8 mouse cellular contexts compared by ENCODE assay signal in genomic region chrX:103981169-103981689, GRCm38 (mm10). TPM values are rescaled to one million over a fixed set of nuclear protein-coding genes. Genes with fewer than 3 reads are reported as not detected.
A peak's percentile ranks its signal among the peaks of the same experiment; 100 is the strongest.
DNase-seq lines count a peak whose midpoint lies in the region; ATAC-seq lines count a peak whose summit lies in the region.

Rlim (minus strand) TSS chrX:103981284.

- peak within 1 kb of the TSS; percentile 73 for H3K4me3 ChIP-seq in hindbrain, embryonic 11.5 days (ENCODE audit: low read depth, low read length)

- H3K9me3 ChIP-seq in hindbrain, embryonic 11.5 days (ENCODE audit: control insufficient read depth, low read length), result no peaks in the 10 kb centered on the region

- H3K9ac ChIP-seq in hindbrain, embryonic 11.5 days (ENCODE audit: low read depth, low read length), result peak within 1 kb of the TSS; percentile 82

- H3K27ac ChIP-seq in hindbrain, embryonic 11.5 days (ENCODE audit: low read depth, low read length), result peak within 1 kb of the TSS; percentile 74

- H3K36me3 ChIP-seq in hindbrain, embryonic 11.5 days (ENCODE audit: control insufficient read depth, insufficient read depth, low read length), result no peaks in the 10 kb centered on the region

- DNase-seq in Muller cell, postnatal 12 days (ENCODE audit: inconsistent ontology term), result peak; percentile 96
- DNase-seq in cerebellum, adult 9-11 months, result peak; percentile 94
- DNase-seq in frontal cortex, adult 2 months (ENCODE audit: extremely low spot score in 1 of 2, low spot score in 1 of 2), result peak; percentile 90 to 92
- peak; percentile 83 for DNase-seq in hindbrain, embryonic 11.5 days (ENCODE audit: low spot score)
- DNase-seq in layer of hippocampus, postnatal 10 days (ENCODE audit: low spot score in 2 of 2), result peak; percentile 80 to 88
- DNase-seq in lung, postnatal 10 days, result peak; percentile 95
- peak; percentile 87 for DNase-seq in ovary, postnatal 36 days (ENCODE audit: low spot score)
- peak; percentile 89 for DNase-seq in thymus, postnatal 25 days

- H3K4me2 ChIP-seq in hindbrain, embryonic 11.5 days (replicated peaks; ENCODE audit: low read depth, low read length), result peak within 1 kb of the TSS; percentile 41

- H3K4me1 ChIP-seq in hindbrain, embryonic 11.5 days (replicated peaks; ENCODE audit: control insufficient read depth, insufficient read depth, low read length), result no peaks in the 10 kb centered on the region

- H3K27me3 ChIP-seq in hindbrain, embryonic 11.5 days (ENCODE audit: control insufficient read depth, insufficient read depth, low read length), result peaks cover 3% of the 10 kb centered on the region; the same call in 1 of the 2 replicates

- ATAC-seq in hindbrain, embryonic 11.5 days (ENCODE audit: low FRiP score), result peak; percentile 99

- 18% methylated on average over 27 of the region's 27 CpGs for whole genome bisulfite sequencing in hindbrain, embryonic 11.5 days

RNA-seq across cellular contexts. Expression of gene Rlim, which starts in this region (rescaled TPM):
- 18.5 and 18.6 TPM in 2 replicates for polyA plus RNA-seq in frontal cortex, adult 2 months (2012; rRNA removed)
- 41.0 and 41.1 TPM in 2 replicates for polyA plus RNA-seq in hindbrain, embryonic 11.5 days (2014; fragmentation: Nextera tagmentation; extraction: Ambion mirVana)
- total RNA-seq in layer of hippocampus, postnatal 10 days (2021), result 10 to 100 TPM; 48.6 to 53.6 TPM

Comparison
In these comparisons a context has a peak if more than half of its experiments do, and no peak if none do; other contexts are left out.
1. Peak in every context shown above with its lines: DNase-seq, ATAC-seq, H3K4me3 ChIP-seq and H3K27ac ChIP-seq.